Mouse (Mus musculus): Measurements from ENCODE around the gene Ahnak. TPM values are rescaled to one million over a fixed set of nuclear protein-coding genes. Genes with fewer than 3 reads are reported as not detected.

Ahnak gene
- polyA plus RNA-seq, 1 experiment: 14.7 TPM

GRCm38 (mm10) chr19:9105101-9105685, 116.1 kb downstream of the Ahnak start:
- TF ChIP-seq POLR2A (IDR thresholded peaks at IDR 0.05; ENCODE audit: low read depth, low read length): no peak
- no peak for TF ChIP-seq CTCF (IDR thresholded peaks at IDR 0.05; ENCODE audit: extremely low read depth, insufficient read length, insufficient replicate concordance, low read depth, low read length)
- Histone ChIP-seq H3K27ac (ENCODE audit: insufficient read depth, low read depth, low read length) (no peak overlapping the region), H3K27me3 (ENCODE audit: control insufficient read depth, insufficient read depth, low read length) (no peaks in the 10 kb centered on the region), H3K4me1 (ENCODE audit: control insufficient read depth, insufficient read depth, insufficient read length, low read length) (peaks cover 2% of the 10 kb centered on the region; the same call in 1 of the 2 replicates), H3K36me3 (ENCODE audit: control insufficient read depth, insufficient read depth, low read length) (no peaks in the 10 kb centered on the region), H3K4me3 (ENCODE audit: low read depth, low read length) (no peak overlapping the region)
- 73% methylated on average over 3 of the region's 3 CpGs for WGBS

- no peaks in the 10 kb centered on the region for H3K36me3 ChIP-seq (ENCODE audit: control insufficient read depth, insufficient read depth, low read length)
- H3K4me1 ChIP-seq (ENCODE audit: control insufficient read depth, insufficient read depth, insufficient read length, low read length): peaks cover 2% of the 10 kb centered on the region; the same call in 1 of the 2 replicates
- 63% methylated on average over 5 of the region's 5 CpGs for WGBS
- H3K27ac ChIP-seq (ENCODE audit: insufficient read depth, low read depth, low read length): no peak overlapping the region
- no peak for TF ChIP-seq CTCF (IDR thresholded peaks at IDR 0.05; ENCODE audit: extremely low read depth, insufficient read length, insufficient replicate concordance, low read depth, low read length)
- TF ChIP-seq POLR2A (IDR thresholded peaks at IDR 0.05; ENCODE audit: low read depth, low read length): no peak
- no peaks in the 10 kb centered on the region for H3K27me3 ChIP-seq (ENCODE audit: control insufficient read depth, insufficient read depth, low read length)
- H3K4me3 ChIP-seq (ENCODE audit: low read depth, low read length): no peak overlapping the region
Measured at GRCm38 (mm10) chr19:9106096-9106495, 117.0 kb downstream of the Ahnak start.

- H3K27ac ChIP-seq (ENCODE audit: insufficient read depth, low read depth, low read length): no peak overlapping the region
- H3K36me3 ChIP-seq (ENCODE audit: control insufficient read depth, insufficient read depth, low read length): no peaks in the 10 kb centered on the region
- peaks cover 2% of the 10 kb centered on the region; the same call in 1 of the 2 replicates for H3K4me1 ChIP-seq (ENCODE audit: control insufficient read depth, insufficient read depth, insufficient read length, low read length)
- WGBS: 13% methylated on average over 4 of the region's 4 CpGs
- no peak for TF ChIP-seq CTCF (IDR thresholded peaks at IDR 0.05; ENCODE audit: extremely low read depth, insufficient read length, insufficient replicate concordance, low read depth, low read length)
- TF ChIP-seq POLR2A (IDR thresholded peaks at IDR 0.05; ENCODE audit: low read depth, low read length): no peak
- no peaks in the 10 kb centered on the region for H3K27me3 ChIP-seq (ENCODE audit: control insufficient read depth, insufficient read depth, low read length)
- no peak overlapping the region for H3K4me3 ChIP-seq (ENCODE audit: low read depth, low read length)
Measured at GRCm38 (mm10) chr19:9106751-9107378, 117.8 kb downstream of the Ahnak start.

GRCm38 (mm10) chr19:9107379-9107755, 118.3 kb downstream of the Ahnak start:
- H3K27me3 ChIP-seq (ENCODE audit: control insufficient read depth, insufficient read depth, low read length): no peaks in the 10 kb centered on the region
- TF ChIP-seq CTCF (IDR thresholded peaks at IDR 0.05; ENCODE audit: extremely low read depth, insufficient read length, insufficient replicate concordance, low read depth, low read length): no peak
- TF ChIP-seq POLR2A (IDR thresholded peaks at IDR 0.05; ENCODE audit: low read depth, low read length): no peak
- no peaks in the 10 kb centered on the region for H3K36me3 ChIP-seq (ENCODE audit: control insufficient read depth, insufficient read depth, low read length)
- peaks cover 2% of the 10 kb centered on the region; the same call in 1 of the 2 replicates for H3K4me1 ChIP-seq (ENCODE audit: control insufficient read depth, insufficient read depth, insufficient read length, low read length)
- H3K27ac ChIP-seq (ENCODE audit: insufficient read depth, low read depth, low read length): no peak overlapping the region
- no peak overlapping the region for H3K4me3 ChIP-seq (ENCODE audit: low read depth, low read length)
- 61% methylated on average over 1 of the region's 1 CpGs for WGBS

- H3K27ac ChIP-seq (ENCODE audit: insufficient read depth, low read depth, low read length): no peak overlapping the region
- peaks cover 2% of the 10 kb centered on the region; the same call in 1 of the 2 replicates for H3K4me1 ChIP-seq (ENCODE audit: control insufficient read depth, insufficient read depth, insufficient read length, low read length)
- no peak for TF ChIP-seq POLR2A (IDR thresholded peaks at IDR 0.05; ENCODE audit: low read depth, low read length)
- TF ChIP-seq CTCF (IDR thresholded peaks at IDR 0.05; ENCODE audit: extremely low read depth, insufficient read length, insufficient replicate concordance, low read depth, low read length): no peak
- H3K36me3 ChIP-seq (ENCODE audit: control insufficient read depth, insufficient read depth, low read length): no peaks in the 10 kb centered on the region
- H3K27me3 ChIP-seq (ENCODE audit: control insufficient read depth, insufficient read depth, low read length): no peaks in the 10 kb centered on the region
- no peak overlapping the region for H3K4me3 ChIP-seq (ENCODE audit: low read depth, low read length)
- 74% methylated on average over 1 of the region's 1 CpGs for WGBS
Measured at GRCm38 (mm10) chr19:9108536-9108935, 119.5 kb downstream of the Ahnak start.

- TF ChIP-seq POLR2A (IDR thresholded peaks at IDR 0.05; ENCODE audit: low read depth, low read length) (no peak), CTCF (IDR thresholded peaks at IDR 0.05; ENCODE audit: extremely low read depth, insufficient read length, insufficient replicate concordance, low read depth, low read length) (no peak)
- WGBS: 54% methylated on average over 4 of the region's 4 CpGs
- Histone ChIP-seq H3K4me3 (ENCODE audit: low read depth, low read length) (no peak overlapping the region), H3K36me3 (ENCODE audit: control insufficient read depth, insufficient read depth, low read length) (no peaks in the 10 kb centered on the region), H3K4me1 (ENCODE audit: control insufficient read depth, insufficient read depth, insufficient read length, low read length) (peaks cover 2% of the 10 kb centered on the region; the same call in 1 of the 2 replicates), H3K27ac (ENCODE audit: insufficient read depth, low read depth, low read length) (no peak overlapping the region), H3K27me3 (ENCODE audit: control insufficient read depth, insufficient read depth, low read length) (no peaks in the 10 kb centered on the region)
Measured at GRCm38 (mm10) chr19:9110182-9110869, 121.2 kb downstream of the Ahnak start.

GRCm38 (mm10) chr19:9112043-9112442, 123.0 kb downstream of the Ahnak start:
- Histone ChIP-seq H3K4me1 (ENCODE audit: control insufficient read depth, insufficient read depth, insufficient read length, low read length) (no peaks in the 10 kb centered on the region), H3K27ac (ENCODE audit: insufficient read depth, low read depth, low read length) (no peak overlapping the region), H3K36me3 (ENCODE audit: control insufficient read depth, insufficient read depth, low read length) (peaks cover 1% of the 10 kb centered on the region; the same call in 1 of the 2 replicates), H3K27me3 (ENCODE audit: control insufficient read depth, insufficient read depth, low read length) (no peaks in the 10 kb centered on the region), H3K4me3 (ENCODE audit: low read depth, low read length) (no peak overlapping the region)
- WGBS: 75% methylated on average over 8 of the region's 8 CpGs
- TF ChIP-seq CTCF (IDR thresholded peaks at IDR 0.05; ENCODE audit: extremely low read depth, insufficient read length, insufficient replicate concordance, low read depth, low read length) (no peak), POLR2A (IDR thresholded peaks at IDR 0.05; ENCODE audit: low read depth, low read length) (no peak)
